Comparison of ENCODE assay signal across 12 mouse cellular contexts in genomic region chr6:127969709-127970108, GRCm38 (mm10).
DNase-seq lines count a peak whose midpoint lies in the region; ATAC-seq lines count a peak whose summit lies in the region.
"Had no signal": no experiment of that assay in that cellular context is flagged by ENCODE, and none has a peak within 500 bp of the region (broad histone marks: within the 10 kb centered on the region; RNA-seq: fewer than 3 reads in every experiment).

No protein-coding gene starts in this region.

- peak; percentile 52 for DNase-seq in cerebellum, adult 11-12 months
- DNase-seq in cerebellum, postnatal 14 days, result no peak
- DNase-seq in heart, adult 8-10 months (ENCODE audit: low spot score), result no peak
- DNase-seq in midbrain, embryonic 14.5 days, result no peak
- DNase-seq in left cerebral cortex, postnatal 4 days, result no peak
- DNase-seq in gastrocnemius, postnatal 14 days, result no peak

- no peaks in the 10 kb centered on the region for H3K27me3 ChIP-seq in heart, embryonic 13.5 days (replicated peaks)
- no peaks in the 10 kb centered on the region for H3K27me3 ChIP-seq in midbrain, embryonic 12.5 days
- no peaks in the 10 kb centered on the region for H3K27me3 ChIP-seq in midbrain, embryonic 14.5 days (ENCODE audit: control insufficient read depth, insufficient read depth, low read length)
- H3K27me3 ChIP-seq: limb, embryonic 13.5 days; neural tube, embryonic 15.5 days had no signal

- no peak overlapping the region for H3K4me3 ChIP-seq in heart, embryonic 13.5 days
- no peak overlapping the region for H3K4me3 ChIP-seq in midbrain, embryonic 12.5 days
- H3K4me3 ChIP-seq in midbrain, embryonic 14.5 days (replicated peaks; ENCODE audit: low read depth, low read length), result no peak overlapping the region
- H3K4me3 ChIP-seq: left cerebral cortex, adult 2 months; limb, embryonic 13.5 days; neural tube, embryonic 15.5 days had no signal

- peak overlapping the region; percentile 12; the same call in 1 of the 2 replicates for H3K9ac ChIP-seq in heart, embryonic 13.5 days
- H3K9ac ChIP-seq in midbrain, embryonic 12.5 days (replicated peaks), result no peak overlapping the region
- no peak overlapping the region for H3K9ac ChIP-seq in midbrain, embryonic 14.5 days (replicated peaks; ENCODE audit: low read length)
- H3K9ac ChIP-seq: limb, embryonic 13.5 days; neural tube, embryonic 15.5 days had no signal

- H3K4me2 ChIP-seq in heart, embryonic 13.5 days, result no peak overlapping the region
- H3K4me2 ChIP-seq in midbrain, embryonic 12.5 days (replicated peaks), result no peak overlapping the region
- no peak overlapping the region for H3K4me2 ChIP-seq in midbrain, embryonic 14.5 days (ENCODE audit: low read length)
- H3K4me2 ChIP-seq: limb, embryonic 13.5 days; neural tube, embryonic 15.5 days had no signal

- H3K9me3 ChIP-seq in heart, embryonic 13.5 days, result no peaks in the 10 kb centered on the region
- H3K9me3 ChIP-seq in midbrain, embryonic 12.5 days, result no peaks in the 10 kb centered on the region
- no peaks in the 10 kb centered on the region for H3K9me3 ChIP-seq in midbrain, embryonic 14.5 days (ENCODE audit: control insufficient read depth, low read length)
- H3K9me3 ChIP-seq: limb, embryonic 13.5 days; neural tube, embryonic 15.5 days had no signal

- 52% methylated on average over 7 of the region's 7 CpGs for WGBS in heart, embryonic 13.5 days
- WGBS in midbrain, embryonic 12.5 days, result 70% methylated on average over 7 of the region's 7 CpGs
- 49% methylated on average over 7 of the region's 7 CpGs for WGBS in midbrain, embryonic 14.5 days

- H3K36me3 ChIP-seq in heart, embryonic 13.5 days, result peaks cover 22% of the 10 kb centered on the region
- H3K36me3 ChIP-seq in midbrain, embryonic 12.5 days, result no peaks in the 10 kb centered on the region
- no peaks in the 10 kb centered on the region for H3K36me3 ChIP-seq in midbrain, embryonic 14.5 days (ENCODE audit: control insufficient read depth, insufficient read depth, low read length)
- H3K36me3 ChIP-seq: neural tube, embryonic 15.5 days had no signal

- peaks cover 49% of the 10 kb centered on the region for H3K4me1 ChIP-seq in heart, embryonic 13.5 days
- H3K4me1 ChIP-seq in midbrain, embryonic 12.5 days, result peaks cover 20% of the 10 kb centered on the region; the same call in 1 of the 2 replicates
- peaks cover 9% of the 10 kb centered on the region; the same call in 1 of the 2 replicates for H3K4me1 ChIP-seq in midbrain, embryonic 14.5 days (ENCODE audit: control insufficient read depth, insufficient read depth, low read length)

- H3K27ac ChIP-seq in heart, embryonic 13.5 days (replicated peaks), result no peak overlapping the region
- H3K27ac ChIP-seq in midbrain, embryonic 12.5 days (replicated peaks), result no peak overlapping the region
- no peak overlapping the region for H3K27ac ChIP-seq in midbrain, embryonic 14.5 days (replicated peaks; ENCODE audit: low read depth, low read length)
- H3K27ac ChIP-seq: kidney, postnatal 0 days; left cerebral cortex, adult 2 months; limb, embryonic 13.5 days; neural tube, embryonic 15.5 days had no signal

- ATAC-seq in heart, embryonic 13.5 days (ENCODE audit: extremely low read depth, insufficient number of reproducible peaks, low FRiP score, low TSS enrichment), result no peak
- ATAC-seq in midbrain, embryonic 12.5 days (ENCODE audit: low FRiP score, low read depth), result peak; percentile 21; the same call in 1 of the 2 replicates
- ATAC-seq in midbrain, embryonic 14.5 days (ENCODE audit: low FRiP score, low TSS enrichment), result no peak

- intact Hi-C loops in left cerebral cortex, postnatal 4 days (cut with DNase I), result loop anchor here (5.0 to 10.0 kb wide), 4 partner anchors 58 to 255 kb away; partner anchors contain the start of gene Tspan9
- intact Hi-C loops in gastrocnemius, postnatal 14 days (cut with DNase I; ENCODE audit: low total_unique reads), result loop anchor here (2.0 to 5.0 kb wide), 3 partner anchors 58 to 175 kb away; no protein-coding TSS in a partner anchor
